Mouse (Mus musculus) lung, embryonic 15.5 days (tissue): ENCODE measurements around the gene Fpgt. TPM values are rescaled to one million over a fixed set of nuclear protein-coding genes. Genes with fewer than 3 reads are reported as not detected.

Experiments used
- ATAC-seq: fragments of 200-750 bp; cut with Nextera tagmentation; 2 replicates; pipeline ENCODE4 v1.8.0; 2017; ENCODE audit warnings: moderate number of reproducible peaks, borderline replicate concordance; ENCODE audit not compliant: low FRiP score, low TSS enrichment; ENCODE audit errors: extremely low read depth
- H3K27ac ChIP-seq: fragments of 300-500 bp; sonication (generic); 2 replicates; pipeline ENCODE4 v1.5.1; 2015; ENCODE audit warnings: moderate library complexity, mild to moderate bottlenecking, inconsistent platforms
- H3K27me3 ChIP-seq: fragments of 300-500 bp; sonication (generic); 2 replicates; pipeline ENCODE4 v1.6.1; 2015; ENCODE audit warnings: inconsistent platforms
- H3K36me3 ChIP-seq: fragments of 300-500 bp; sonication (generic); 2 replicates; pipeline ENCODE4 v1.6.1; 2015; ENCODE audit warnings: inconsistent platforms
- H3K4me1 ChIP-seq: fragments of 300-500 bp; sonication (generic); 2 replicates; pipeline ENCODE4 v1.6.1; 2015; ENCODE audit warnings: inconsistent platforms
- H3K4me2 ChIP-seq: fragments of 300-500 bp; sonication (generic); 2 replicates; pipeline ENCODE4 v1.6.1; 2015; ENCODE audit warnings: inconsistent platforms, mild to moderate bottlenecking, moderate library complexity
- H3K4me3 ChIP-seq: fragments of 300-500 bp; sonication (generic); 2 replicates; pipeline ENCODE4 v1.5.1; 2015; ENCODE audit warnings: mild to moderate bottlenecking, inconsistent platforms
- H3K9ac ChIP-seq: fragments of 300-500 bp; sonication (generic); 2 replicates; pipeline ENCODE4 v1.6.1; 2015; ENCODE audit warnings: inconsistent platforms
- H3K9me3 ChIP-seq: fragments of 300-500 bp; sonication (generic); 2 replicates; pipeline ENCODE4 v1.6.1; 2016; ENCODE audit warnings: inconsistent platforms
- WGBS: fragments of 180-500 bp; shearing (Covaris S2); methylation state at CpG from one replicate; pipeline ENCODE4 v1.1.7; 2015; 5-methylcytosine and 5-hydroxymethylcytosine counted together
- polyA plus RNA-seq: library from polyadenylated mRNA; unstranded; fragments of >200 nt; fragmentation: Nextera tagmentation; extraction: Ambion mirVana; gene quantifications from 2 replicates; pipeline ENCODE4 v1.2.1, GENCODE M21; 2015

Fpgt gene
- polyA plus RNA-seq, 1 experiment from 2014 or later, result 15.3 TPM

GRCm38 (mm10) chr3:155053189-155053588 is 40.0 kb downstream of the Fpgt start:
- Histone ChIP-seq H3K4me2 (no peak overlapping the region), H3K27ac (no peak overlapping the region), H3K27me3 (no peaks in the 10 kb centered on the region), H3K4me3 (no peak overlapping the region), H3K36me3 (no peaks in the 10 kb centered on the region), H3K9me3 (no peaks in the 10 kb centered on the region), H3K4me1 (no peaks in the 10 kb centered on the region), H3K9ac (no peak overlapping the region)
- 50% methylated on average over 1 of the region's 1 CpGs for WGBS
- no peak for ATAC-seq

- Histone ChIP-seq H3K27ac (no peak overlapping the region), H3K27me3 (no peaks in the 10 kb centered on the region), H3K36me3 (no peaks in the 10 kb centered on the region), H3K4me3 (no peak overlapping the region), H3K9me3 (no peaks in the 10 kb centered on the region), H3K4me2 (no peak overlapping the region), H3K4me1 (no peaks in the 10 kb centered on the region), H3K9ac (no peak overlapping the region)
- ATAC-seq, result no peak
Observed at GRCm38 (mm10) chr3:155052021-155052420, 41.2 kb downstream of the Fpgt start.

GRCm38 (mm10) chr3:155039012-155039836 is 54.0 kb downstream of the Fpgt start:
- H3K4me2 ChIP-seq, result no peak overlapping the region
- no peak overlapping the region for H3K27ac ChIP-seq
- no peaks in the 10 kb centered on the region for H3K4me1 ChIP-seq
- no peaks in the 10 kb centered on the region for H3K9me3 ChIP-seq
- no peaks in the 10 kb centered on the region for H3K27me3 ChIP-seq
- H3K36me3 ChIP-seq, result no peaks in the 10 kb centered on the region
- no peak overlapping the region for H3K4me3 ChIP-seq
- no peak for ATAC-seq
- 5% methylated on average over 1 of the region's 1 CpGs for WGBS
- H3K9ac ChIP-seq, result no peak overlapping the region

Other genes with a start within 250 kb of the Fpgt start
- 0.96 and 1.0 TPM in 2 replicates for gene Tnni3k, start 38.0 kb downstream of the Fpgt start, polyA plus RNA-seq
- 1.1 TPM in 2 replicates for gene Lrriq3, start within 50 bp of the Fpgt start, polyA plus RNA-seq